Mouse (Mus musculus): ENCODE measurements at regions not wholly inside any gene's neighbourhood (a gene's known extent, or its start where the extent isn't known, plus 50 kb on each side); places are given as distances from the start of the nearest gene placed in this dataset.
A peak's percentile ranks its signal among the peaks of the same experiment; 100 is the strongest.

DNA sequence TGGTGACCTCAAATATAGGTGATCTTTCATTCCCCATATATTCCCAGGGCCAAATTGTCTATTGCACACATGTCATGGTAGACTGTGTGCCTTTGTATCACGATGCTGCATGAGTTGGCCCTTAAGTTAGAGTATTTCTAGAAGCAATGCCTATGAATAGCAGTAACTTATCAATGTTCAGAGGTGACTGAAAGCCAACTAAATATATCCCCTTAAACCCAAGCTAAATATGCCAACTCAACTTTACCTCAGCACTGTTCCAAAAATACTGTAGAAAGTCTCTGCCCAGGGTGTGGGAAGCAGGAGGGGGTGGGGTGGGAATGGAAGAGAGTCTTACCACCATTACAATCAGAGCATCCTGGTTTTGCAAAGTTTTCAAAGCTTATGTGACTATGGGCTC lies 144.6 kb upstream of the Serp2 start:
- no peak for DNase-seq

DNA sequence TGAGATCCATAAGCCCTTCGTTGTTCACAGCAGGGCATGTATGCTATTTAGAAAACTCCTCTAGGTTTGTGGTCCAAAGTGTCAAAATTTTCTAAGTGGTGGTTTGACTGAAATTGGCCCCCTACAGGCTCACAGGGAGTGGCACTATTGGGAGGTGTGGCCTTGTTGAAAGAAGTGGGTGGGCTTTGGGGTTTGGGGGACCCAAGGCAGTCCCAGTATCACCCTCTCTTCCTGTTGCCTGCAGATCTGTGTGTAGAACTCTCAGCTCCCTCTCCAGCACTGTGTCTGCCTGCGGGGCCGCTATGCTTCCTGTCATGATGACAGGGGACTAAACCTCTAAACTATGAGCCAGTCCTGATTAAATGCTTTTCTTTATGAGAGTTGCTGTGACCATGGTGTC lies 144.1 kb upstream of the Serp2 start:
- DNase-seq: no peak

DNA sequence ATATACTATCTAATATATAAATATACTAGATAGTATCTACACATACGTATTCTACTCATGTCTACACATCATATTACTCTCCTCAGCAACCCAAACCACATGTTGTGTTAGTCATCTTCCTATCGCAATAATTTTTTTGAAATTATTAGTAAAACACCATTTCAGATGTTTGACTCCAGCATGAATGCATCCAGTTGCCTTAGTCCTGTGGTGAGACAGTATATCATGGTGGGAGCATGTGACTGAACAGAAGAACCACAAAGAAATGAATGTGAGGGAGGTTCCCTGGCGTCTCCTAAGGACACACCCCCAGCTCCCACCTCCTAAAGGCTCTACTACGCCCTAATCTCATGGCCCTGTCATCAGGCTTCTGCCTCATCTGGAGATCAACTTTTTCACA lies 143.5 kb upstream of the Serp2 start:
- no peak for DNase-seq

DNA sequence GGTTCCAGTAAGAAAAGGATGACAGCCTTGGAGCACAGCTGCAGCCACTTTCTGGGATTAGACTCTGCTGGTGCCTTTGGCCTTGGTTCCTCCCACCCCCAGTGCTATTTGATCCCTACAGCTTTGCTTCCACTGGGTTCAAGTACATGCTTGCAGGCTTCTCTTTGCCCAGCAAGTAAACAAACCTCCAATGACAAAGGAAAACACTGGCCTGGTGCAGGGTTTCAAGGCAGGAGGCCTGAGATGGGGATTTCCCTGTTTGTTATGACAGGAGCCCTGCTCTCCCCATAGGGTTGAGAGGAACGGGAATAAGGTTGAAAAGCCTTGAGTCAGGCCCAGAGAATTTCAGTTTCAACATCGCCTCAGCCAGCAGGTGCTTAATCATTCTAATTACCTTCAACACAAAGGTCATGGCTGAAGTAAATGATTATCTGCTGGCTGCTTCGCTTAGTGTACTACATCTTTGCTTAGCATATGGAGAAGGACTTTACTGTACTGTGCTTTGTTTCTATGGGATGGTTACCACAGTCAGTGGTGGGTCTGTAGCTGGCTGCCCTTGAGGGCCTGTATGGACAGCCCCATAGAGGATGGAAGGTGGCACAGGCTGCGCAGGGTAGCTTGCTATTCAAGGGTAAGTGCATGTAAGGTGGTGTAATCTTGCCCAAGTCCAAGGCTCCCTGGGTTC lies 142.2 kb upstream of the Serp2 start:
- DNase-seq: peak; percentile 54

DNA sequence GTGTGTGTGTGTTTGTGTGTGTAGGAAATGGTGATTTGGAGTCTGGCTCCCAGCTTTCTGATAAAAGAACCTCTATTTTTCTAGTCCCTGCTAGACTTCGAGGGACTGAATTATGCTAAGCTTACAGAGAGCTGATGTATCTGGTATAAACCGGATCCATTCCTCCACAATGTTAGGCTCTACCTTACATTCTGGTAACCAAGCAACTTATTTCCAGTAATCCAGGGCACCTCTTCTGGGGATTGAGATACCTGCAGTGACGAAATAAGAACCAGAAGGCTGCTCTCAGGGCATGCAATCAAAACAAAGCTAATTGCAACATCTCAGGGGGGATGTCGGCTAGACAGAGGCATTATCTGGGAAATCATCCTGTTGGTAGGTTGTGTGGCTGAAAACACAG lies 140.0 kb upstream of the Serp2 start:
- DNase-seq: no peak

DNA sequence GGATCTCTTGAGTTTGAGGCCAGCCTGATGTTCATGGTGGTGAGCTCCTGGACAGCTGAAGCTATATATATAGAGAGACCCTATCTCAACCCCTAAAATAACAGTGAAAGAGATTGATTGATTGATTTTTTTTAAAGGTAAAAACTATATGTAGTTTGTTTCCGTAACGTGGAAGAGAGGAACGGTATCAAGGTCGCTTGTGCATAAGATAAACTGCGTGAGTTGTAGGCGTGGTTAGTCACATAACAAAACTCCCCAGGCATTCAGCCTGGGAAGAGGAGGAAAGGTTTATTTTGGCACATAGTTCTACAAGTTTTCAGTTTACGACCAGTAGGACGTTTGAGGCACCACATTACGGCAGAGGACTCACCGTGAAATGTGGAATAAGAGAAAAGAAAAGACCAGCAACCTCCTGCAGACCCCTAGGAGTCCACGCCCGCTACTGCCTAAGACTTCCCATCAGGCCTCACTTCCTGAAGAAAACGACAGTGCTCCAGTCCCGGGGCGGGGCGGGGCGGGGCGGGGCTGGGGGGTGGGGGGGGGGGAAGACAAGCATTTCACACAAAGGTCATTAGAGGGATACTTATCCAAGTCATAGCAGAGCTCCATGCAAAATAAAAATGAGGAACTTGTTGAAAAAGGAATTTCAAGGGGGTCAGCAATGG lies 139.1 kb upstream of the Serp2 start:
- DNase-seq: no peak

DNA sequence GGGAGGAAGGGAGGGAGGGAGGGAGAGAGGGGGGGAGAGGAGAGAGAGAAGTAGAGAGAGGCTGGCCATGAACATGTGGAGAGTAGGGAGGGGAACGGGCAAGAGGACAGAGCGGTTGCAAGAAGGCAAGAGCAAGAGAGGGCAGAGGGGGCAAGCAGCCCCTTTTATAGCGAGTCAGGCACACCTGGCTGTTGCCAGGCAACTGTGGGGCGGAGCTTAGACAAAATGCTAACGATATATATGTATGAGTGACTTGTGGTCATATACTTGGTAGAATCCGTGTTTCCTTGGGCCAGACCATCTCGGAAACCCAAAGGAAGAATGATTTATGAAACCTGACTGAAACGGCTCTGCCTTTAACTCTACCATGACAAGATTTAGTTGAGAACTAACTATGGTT lies 138.2 kb upstream of the Serp2 start:
- DNase-seq: no peak

DNA sequence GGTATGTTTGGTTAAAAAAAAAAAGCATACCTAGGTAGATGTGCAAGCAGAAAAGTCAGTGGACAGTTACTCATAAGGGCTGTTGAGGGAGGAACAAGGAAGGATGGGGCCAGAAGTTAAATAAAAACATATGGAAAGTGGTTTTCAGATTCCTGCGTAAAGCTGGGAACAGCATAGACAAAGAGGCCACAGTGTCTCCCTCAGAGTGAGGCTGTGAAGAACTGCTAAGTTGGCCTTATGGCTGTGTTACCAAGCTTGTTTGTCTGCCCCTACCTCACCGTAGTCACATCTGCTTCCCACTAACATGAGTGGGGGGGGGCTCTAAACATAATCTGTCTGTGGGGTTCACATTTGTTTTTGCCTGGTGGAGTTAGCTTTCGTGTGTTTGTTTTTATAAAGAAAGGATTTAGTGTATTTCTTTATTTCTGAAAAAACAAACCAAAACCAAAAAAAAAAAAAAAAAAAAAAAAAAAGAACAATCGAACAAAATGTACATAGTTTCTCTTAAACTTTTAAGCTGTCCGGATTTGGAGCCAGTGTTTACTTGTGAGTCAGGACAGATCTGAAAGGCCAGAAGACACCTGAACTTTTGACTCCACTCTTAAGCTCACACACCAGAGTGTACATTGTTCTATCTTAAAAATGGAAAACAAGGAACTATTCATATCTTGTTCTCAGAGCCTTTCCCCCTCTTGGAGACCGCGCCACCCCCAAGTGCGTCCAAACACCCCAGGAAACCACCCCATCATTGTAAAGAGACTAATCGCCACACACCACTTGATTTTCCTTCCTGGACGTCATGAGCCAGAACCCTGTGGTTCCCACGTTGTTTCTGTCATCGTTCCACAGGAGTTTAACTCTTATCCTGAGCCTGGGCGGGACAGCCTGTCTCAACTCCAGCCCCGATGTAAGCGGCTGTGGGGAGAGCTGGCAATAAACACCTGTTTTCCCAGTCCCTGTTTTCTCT lies 136.9 kb upstream of the Serp2 start:
- DNase-seq: no peak

DNA sequence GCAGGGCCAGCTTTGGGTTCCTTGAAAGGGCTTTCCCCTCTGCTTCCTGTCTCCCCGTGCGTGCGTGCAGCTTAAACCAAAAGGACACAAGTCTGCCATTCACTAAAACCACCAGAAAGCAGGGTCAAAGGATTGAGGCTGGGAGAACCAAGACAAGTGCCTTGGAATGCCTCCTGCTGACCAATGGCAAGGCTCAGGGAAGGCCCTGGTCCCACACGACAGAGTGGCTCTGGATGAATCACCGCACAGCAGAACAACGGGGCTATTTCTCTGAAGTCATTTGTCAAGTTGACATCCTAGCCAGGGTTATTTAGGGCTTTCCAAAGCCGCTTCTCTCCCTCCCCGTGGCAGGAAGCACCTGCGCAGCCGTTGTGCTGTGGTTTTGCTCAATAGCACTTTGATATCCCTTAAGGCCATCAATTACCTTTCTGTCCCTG lies 131.3 kb upstream of the Serp2 start:
- DNase-seq: no peak

DNA sequence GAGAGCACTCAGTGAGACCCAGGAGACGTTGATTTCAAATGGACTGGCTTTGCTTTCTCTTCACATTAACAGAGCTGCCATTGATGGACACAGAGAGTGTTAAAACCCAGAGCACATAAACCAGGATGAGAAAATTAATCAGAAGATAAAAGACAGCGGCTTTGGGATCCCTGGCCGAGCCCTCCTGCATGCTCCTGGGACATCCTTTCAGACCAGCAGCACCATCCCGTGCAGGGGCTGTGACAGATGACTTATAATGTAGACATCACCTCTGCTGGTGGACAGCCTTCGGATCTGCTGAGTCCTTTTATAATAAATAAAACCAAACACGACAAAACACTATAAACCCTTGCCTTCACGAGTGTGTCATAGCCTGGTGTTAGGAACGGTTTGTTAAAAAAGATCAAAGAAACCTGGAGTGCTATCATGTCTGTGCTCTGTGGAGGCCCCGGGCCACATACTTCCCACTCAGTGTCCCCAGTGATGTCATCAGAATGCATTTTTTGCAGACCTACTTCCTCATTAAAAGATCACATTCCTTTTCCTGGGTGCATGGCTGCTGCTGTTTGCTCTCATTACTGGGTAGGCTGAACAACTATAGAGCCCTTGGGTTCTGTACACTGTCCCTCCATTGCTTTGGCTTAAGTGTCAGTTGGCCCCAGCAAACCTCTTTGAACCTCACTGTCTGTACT lies 130.2 kb upstream of the Serp2 start:
- DNase-seq: no peak

DNA sequence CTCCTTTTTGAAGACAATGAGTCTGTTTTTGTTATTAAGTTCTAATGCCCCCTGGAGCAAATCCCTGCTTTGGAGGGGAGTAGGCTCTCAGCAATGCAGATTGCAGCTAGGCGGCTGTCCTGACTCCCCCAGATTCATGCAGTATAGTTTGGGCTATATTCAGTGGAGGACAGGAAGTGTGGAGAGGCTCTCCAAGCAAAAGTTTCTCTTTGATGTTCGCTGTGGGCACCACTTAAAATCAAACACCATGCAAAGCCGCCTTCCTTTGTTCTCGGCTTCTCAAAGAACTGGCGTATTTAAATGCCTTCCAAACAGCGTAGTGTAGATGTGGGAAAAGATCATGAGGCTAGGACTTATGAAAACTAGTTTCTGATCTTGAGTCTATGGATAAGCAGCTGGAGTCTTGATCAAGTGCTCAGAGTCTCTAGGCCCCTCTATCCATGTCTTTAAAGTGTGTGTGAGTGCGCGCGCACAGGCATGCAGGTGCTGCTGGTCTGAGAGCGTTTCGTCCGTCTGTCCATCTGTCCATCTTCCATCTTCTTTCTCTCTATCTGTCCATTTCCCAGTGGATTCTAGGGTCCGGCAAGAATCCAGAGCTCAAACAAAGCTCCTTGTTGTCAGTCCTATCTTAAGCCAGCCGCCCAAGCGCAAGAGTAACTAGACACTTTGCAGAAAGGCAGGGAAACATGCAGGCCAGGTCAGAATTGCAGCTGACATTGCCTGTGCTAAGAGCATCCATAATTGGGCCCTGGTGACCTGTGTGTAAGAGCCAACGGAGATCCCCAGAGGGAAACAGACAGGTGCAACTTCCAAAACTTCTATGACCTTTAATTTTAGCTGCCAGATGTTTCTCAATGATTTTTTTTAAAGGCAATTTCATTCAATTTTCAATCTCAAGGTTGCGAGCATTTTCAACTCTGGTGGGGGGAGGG lies 129.4 kb upstream of the Serp2 start:
- DNase-seq: no peak

DNA sequence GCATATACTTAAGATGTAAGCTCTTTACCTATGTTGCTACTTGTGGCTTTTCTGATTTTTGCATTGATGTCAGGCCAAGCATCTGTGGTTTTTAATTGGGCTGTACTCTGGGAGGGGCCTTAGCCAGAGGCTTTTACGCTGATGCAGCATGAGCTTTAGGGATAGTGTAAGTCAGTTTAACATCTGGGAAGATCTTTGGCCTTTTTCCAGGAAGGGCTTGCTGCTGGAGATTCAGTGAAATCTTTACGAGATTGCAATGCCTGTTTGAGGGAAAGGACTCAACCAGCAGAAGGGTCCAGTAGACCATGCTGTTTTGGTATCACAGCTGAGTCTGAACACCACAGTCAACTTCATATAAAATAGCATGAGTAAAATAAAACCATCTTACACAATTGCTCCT lies 127.6 kb upstream of the Serp2 start:
- no peak for DNase-seq

DNA sequence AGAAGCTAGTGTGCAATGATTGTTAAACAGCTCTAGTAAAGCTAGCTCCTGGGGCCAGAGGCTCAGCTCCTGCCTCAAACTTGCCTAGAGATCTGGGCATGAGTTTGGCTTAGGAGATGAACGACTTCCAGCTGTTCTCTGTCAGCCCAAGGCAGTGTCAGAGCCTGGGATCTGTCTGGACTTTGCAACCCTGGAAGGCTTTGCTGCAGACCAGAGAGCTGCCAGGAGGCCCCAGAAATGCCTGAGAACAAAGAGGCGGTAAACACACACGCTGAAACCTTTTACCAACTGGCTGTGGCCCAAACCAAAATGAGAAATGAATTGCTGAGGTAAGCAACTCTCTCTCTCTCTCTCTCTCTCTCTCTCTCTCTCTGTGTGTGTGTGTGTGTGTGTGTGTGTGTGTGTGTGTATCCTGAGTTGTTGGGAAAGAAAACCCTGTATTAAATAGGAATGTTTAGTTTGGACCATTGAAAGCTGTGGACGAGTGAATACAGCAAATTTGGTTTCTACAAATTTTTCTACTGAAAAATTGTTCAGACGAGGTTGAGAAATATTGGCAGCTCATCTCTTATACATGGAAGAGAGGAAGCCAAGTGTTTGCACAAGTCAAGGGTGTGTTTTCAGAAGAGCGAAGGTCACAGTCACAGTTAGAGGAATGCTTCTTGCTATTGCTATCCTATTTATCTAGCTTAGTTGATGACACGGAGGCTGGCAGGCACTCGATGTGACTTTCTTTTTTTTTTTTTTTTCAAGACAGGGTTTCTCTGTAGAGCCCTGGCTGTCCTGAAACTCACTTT lies 125.1 kb upstream of the Serp2 start:
- DNase-seq: peak; percentile 64

DNA sequence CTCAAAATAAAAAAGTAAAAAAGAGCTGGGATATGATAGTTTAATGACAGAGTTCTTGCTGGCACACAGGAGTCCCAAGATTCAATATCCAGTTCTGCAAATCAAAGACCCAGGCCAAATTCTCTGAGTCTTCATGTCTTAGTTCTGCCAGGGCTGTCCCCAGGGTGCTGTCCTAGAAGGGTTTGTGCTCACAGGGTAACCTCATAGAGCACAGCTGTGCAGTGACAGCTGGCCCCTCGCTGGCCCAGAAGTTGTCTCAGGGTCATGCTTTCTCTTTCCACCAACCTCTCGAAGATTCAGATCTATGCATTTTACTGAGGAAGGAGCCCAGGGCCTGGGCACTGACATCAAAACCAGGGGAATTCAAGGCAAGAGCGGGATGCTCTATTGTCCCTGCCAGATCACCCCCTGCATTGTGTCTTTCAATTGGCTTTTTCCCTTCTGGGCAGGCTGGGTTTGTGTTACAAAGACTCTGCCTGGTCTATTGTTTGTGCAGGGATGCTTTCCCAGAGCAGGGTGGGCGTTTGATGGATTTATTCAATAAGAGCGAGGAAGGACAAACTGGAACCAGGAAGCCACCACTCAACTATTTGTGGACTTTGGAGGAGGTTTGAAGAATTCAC lies 121.9 kb upstream of the Serp2 start:
- DNase-seq: no peak

DNA sequence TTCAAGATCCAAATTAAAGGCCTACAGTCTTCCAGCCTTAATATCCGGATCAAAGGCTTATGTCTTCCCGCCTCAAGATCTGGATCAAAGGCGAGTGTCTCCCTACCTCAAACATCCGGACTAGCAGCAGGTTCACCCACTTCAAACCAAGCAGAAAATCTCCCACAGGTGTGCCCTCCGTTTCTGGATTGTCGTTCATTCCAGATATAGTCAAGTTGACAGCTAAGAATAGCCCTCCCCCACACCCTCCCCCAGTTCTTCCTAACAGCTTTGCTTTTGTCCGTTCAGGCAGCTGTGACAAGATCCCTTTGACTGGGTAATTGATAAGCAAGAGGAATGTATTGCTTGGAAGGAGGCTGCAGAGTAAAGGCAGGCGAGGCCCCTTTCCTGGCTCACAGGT lies 118.3 kb upstream of the Serp2 start:
- DNase-seq: no peak

DNA sequence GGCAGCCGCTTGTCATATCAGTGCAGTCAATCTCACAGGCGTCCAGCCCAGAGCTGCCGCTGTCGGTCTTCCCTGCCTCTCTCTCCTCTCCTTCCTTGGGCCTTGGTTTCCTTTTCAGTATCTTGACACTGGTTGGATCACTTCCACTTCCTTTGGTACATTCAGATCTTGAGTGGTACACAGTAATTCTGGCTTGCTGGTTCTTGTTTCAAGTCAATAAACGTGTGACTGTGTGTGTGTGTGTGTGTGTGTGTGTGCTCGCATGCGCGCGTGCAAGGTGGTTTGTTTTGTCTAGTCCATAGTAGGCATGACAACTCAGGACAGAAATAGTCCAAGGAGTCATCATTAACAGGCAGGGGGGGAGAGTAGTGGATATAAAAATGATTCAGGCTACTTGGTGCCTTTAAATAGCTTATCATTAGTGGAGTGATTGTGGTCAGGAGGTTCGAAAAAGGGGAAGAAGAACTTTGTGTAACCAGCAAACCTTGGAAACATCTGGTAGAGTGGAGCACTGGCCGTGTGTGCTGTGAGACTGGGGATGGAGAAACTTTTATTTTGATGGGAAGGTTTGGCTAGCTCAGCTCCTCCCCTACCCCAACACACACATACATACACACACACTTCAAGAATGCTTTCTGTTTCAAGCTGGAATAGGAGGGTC lies 117.1 kb upstream of the Serp2 start:
- DNase-seq: no peak

DNA sequence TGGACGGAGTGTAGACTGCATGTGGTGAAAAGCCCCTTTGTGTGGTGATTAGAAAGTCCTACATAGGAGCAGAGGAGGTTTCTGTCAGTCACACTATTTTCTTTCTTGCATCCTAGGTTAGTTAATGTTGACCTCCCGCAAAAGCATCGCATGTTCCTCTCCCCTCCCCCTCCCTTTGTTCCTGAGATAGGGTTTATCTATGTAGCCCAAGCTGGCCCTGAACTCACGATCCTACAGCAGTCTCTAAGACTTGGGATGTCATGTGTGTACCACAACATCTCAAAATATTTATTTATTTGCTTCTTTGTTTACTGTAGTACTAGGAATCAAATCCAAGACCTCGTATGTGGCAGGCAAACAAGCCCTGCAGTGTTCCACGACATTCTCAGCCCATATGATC lies 116.2 kb upstream of the Serp2 start:
- no peak for DNase-seq

DNA sequence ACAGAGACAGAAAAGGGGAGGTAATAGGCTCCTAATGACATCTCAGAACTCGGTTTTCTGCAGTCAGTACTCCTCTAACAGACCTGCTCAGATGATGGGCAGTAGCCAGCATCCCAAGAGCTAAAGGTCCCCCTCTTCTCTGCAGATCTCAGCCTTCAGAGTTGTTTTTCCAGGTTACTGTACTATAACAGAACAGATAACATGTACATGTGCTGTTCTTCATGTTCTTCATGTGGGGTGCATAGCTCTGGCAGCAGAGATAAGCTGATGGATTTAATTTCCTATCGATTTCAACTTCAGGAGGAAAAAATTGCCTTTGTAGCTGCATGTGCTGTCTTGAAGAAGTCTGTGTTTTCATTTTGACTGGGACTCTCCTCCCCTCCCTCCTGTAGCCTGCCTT lies 115.8 kb upstream of the Serp2 start:
- no peak for DNase-seq

DNA sequence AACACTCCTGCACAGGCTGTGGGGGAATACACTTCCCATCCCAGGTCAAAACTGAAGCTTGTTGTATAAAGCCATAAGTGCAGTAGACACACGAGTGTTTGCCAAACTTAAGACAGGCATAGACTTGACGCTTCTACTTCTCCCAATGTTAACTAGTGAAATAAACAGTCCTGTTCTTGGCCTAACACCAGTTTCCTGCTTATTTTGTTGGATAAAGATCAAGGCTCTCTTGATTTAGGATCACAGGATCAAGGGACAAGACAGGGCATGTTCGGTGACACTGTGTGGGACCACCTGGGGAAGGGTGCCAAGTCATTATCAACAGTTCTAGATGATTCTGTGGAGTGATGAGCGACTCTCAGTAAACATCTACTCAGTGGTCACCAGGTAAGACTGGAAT lies 114.3 kb upstream of the Serp2 start:
- DNase-seq: no peak

DNA sequence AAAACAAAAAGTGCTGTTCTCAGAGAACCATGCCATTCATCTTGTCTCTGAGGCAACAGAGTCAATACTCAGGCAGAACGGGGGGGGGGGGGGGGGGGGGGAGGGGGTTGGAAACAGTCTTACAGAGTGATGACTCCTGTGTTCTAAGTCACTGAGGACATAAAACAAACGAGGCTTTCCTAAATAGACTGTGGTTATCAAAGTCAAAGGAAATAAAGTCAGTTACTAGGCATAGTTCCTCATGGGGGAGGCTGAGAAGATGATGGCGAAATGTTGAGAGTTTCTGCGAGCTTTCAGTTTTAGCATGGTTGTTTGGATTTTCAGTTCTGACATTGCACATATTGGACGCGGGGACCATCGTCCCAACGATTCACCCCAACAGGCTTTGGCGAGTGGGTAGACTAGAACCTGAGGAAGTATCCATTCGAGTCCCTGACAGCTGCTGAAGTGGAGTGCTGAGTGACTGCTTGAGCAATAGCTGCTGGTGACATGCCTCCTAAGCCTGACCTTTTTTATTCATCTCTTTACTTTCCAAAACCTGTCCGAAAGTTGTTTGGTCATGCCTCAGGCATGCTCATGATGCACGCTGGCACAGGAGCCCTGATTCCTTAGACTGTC lies 109.2 kb upstream of the Serp2 start:
- DNase-seq: no peak
